Mouse (Mus musculus): ENCODE measurements around the gene Ndfip2.

Gene Ndfip2

DNA sequence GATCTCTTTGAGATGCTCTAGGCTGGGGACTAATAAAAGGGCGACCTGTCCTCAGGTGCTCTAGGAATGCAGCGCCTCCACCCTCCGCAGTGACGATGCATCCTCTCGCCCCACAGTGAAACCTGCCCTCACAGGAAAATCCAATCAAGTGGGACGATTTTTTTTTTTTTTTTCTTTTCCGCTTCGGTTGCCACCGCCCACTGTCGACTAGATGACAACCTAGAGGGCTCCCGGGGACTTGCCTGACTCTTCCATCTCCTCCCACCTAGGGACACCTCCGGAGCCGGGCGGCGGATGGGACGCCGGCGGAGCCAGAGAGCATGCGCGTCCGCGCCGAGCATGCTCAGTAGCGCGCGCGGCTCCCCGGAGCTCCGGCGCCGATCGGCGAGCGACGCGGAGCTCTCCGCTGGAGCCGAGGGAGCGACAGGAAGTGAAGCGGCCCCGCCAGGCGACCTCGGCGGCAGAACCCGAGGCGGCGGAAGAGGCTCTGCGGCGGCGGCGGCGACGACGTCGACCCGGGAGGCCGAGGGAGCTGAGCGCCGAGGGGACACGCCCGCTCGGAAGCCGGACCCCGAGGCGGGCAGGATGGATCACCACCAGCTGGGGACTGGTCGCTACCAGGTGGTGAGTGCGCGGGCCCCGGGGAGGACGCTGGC is at the start of gene Ndfip2:
Gene Ndfip2, plus strand, starts transcription at position 195 of the 656 bp plus-strand sequence.
- peak; percentile 88 for DNase-seq (ENCODE audit: low spot score)

GRCm38 (mm10) chr14:105219525-105220376 is 38.6 kb upstream of the Ndfip2 start:
- DNase-seq (ENCODE audit: low spot score): no peak

DNA sequence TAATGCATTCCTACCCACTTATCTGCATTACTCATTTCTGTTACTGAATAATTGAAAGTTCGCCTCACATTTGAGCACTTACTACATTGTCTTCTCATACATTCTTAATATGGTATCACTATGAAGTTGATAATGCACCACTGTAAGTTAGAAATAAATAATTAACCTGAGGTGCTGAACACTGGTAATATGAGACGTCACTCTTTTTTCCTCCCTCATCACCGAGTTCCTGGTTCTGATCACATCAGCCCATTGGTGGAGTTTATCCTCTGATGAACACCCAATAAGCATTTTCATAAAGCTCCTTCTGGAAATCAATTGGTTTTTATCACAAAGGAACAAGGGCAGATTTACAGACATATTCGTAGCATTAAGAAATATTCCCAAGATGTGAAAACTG is 36.1 kb upstream of the Ndfip2 start:
- no peak for DNase-seq (ENCODE audit: low spot score)

GRCm38 (mm10) chr14:105225790-105226189 is 32.6 kb upstream of the Ndfip2 start:
- DNase-seq (ENCODE audit: low spot score): no peak

GRCm38 (mm10) chr14:105232421-105232820 is 26.0 kb upstream of the Ndfip2 start:
- no peak for DNase-seq (ENCODE audit: low spot score)

- DNase-seq (ENCODE audit: low spot score): no peak
Measured at GRCm38 (mm10) chr14:105236596-105236995, 21.8 kb upstream of the Ndfip2 start.

GRCm38 (mm10) chr14:105237736-105238135 is 20.6 kb upstream of the Ndfip2 start:
- no peak for DNase-seq (ENCODE audit: low spot score)

- DNase-seq (ENCODE audit: low spot score): no peak
Measured at GRCm38 (mm10) chr14:105238450-105239038, 19.8 kb upstream of the Ndfip2 start.

DNA sequence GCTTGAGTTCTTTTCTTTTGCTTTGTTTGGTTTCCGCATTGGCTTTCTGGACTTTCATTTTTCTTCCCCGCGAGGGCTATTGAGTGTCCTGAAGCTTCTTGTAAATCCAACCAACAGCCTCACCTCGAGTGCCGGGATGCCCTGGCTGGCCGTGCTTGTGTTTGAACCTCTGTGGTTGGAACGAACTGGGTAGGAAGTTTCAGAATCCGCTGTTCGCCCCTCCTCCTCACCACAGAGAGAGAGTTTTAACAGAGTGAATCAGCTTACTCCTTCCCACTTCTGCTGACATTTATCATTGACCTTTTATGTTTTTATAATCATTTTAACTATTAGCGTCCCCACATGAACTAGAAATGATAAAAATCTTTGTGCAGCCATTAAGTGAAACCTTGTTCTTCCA is 18.3 kb upstream of the Ndfip2 start:
- no peak for DNase-seq (ENCODE audit: low spot score)

DNA sequence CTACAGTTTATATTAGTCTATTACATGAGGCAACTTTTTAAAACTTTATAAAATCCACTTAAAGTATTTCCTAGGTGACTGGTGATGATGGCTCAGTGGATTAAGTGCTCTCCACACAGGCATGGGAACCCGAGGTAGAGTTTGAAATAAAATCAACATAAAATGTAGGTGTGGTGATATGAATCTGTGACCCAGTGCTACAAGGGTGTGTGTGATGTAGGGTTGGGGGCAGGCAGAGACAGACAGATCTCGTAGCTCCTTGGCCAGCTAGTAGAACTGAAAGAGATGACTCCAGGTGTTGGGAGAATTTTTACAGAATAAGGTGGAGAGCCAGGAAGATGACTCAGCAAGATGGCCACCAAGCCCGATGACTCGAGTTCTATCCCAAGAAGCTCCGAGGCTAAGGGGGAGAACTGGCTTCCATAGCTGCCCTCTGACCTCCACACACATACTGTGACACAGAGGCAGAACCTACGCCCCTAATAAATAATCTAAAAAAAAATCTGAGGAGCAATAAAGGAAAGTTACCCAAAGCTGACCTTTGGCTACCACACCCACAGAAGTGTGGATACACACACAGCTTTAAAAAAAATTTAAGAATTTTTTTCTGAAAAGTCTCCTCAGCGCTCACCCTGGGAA is 14.4 kb upstream of the Ndfip2 start:
- DNase-seq (ENCODE audit: low spot score): no peak

- no peak for DNase-seq (ENCODE audit: low spot score)
Measured at GRCm38 (mm10) chr14:105251038-105251437, 7.3 kb upstream of the Ndfip2 start.

GRCm38 (mm10) chr14:105253304-105253703 is 5.1 kb upstream of the Ndfip2 start:
- no peak for DNase-seq (ENCODE audit: low spot score)

- no peak for DNase-seq (ENCODE audit: low spot score)
Measured at GRCm38 (mm10) chr14:105254401-105254800, 4.0 kb upstream of the Ndfip2 start.

DNA sequence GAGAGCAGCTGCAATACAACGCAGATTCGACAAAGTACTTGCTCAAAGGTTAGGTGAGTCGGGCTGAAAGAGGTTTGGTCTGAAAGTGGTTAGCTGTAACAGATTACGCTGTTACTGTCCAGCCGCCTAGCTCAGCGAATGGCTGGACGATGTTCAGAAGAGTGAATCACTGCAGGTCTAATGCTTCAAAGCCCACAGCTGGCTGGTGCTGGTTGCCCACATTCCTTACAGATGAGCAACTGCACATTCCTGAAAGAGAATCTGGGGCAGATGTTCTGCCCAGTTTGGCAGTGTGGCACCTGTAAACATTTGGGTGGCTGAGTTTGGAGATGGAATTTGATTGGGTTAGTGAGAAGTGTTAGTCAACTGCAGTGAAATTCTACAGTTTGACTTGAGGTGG is 2.8 kb upstream of the Ndfip2 start:
- no peak for DNase-seq (ENCODE audit: low spot score)

DNA sequence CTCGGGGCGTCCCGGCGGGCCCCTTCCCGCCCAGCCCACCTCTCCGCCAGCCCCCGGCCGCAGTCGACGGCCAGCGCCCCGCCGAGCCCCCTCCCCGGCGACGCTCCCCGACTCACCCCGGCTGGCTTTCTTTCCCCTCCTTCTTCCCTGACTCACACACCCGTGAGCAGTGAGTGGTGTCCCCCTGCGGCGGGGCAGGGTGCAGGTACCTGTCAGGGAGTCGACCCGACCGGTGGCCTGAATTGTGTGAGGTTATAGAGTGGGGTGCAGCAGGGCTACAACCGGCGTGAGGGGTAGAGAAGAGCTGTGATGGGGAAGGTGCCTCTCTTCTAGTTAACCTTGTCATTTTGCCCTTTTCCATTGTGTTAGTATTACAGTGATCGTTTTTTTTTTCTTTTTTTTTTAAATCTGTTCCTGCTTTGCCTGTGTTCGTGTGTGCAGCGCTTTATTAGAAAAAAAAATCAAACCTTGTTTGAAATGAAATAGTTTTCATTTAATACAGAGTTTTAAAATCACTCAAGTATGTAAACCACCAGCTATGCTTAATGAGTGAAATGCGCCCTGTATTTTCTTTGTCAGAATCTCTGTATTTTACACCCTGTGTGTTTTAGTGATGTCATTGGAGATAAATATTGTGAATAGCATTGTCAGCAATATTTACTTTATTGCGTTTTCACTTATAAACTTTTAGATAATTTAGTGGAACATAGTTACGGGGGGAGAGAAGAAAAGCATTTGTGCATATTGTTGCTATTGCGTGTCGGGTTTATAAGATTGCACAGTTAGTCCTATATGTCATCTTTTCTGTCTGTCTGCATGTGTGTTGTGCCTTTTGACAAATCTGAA is 885 bp downstream of the Ndfip2 start:
- peak; percentile 41 for DNase-seq (ENCODE audit: low spot score)

DNA sequence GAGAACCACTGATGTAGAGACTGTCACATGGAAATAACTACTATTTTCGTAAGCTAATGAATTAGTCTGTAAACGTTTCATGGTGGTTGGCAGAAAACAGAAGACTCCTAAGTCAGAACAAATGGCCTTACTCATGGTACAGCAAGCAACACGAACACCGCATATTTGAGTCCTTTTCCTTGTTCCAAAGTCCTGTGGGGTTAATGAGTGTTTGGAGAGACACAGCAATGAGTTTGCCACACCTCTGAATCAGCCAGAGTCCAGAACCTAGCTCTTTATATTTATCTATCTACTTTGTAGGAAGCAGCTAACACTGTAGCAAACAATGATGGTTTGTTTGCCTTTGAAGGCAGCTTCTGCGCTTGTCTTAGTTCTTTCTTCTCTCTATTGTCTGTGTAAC is 4.5 kb downstream of the Ndfip2 start:
- no peak for DNase-seq (ENCODE audit: low spot score)

DNA sequence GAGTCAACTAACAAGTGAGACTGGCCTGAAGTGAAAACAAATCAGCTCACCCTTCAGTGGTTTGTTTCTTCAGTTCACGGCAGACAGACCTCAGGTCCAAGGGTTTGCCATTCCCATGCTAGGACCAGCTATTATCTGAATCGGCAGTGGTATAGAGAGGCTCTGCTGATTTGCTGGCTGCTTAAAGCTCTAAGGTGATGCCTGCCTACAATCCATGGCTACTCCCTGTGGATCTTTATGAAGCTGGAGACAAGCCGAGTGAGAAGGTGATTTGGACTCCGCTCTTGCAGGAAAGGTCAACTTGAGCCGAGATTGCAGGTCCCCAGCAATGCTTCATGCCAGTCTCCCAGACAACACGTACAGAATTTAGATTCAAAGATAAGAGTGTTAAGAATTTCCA is 8.7 kb downstream of the Ndfip2 start:
- no peak for DNase-seq (ENCODE audit: low spot score)

- no peak for DNase-seq (ENCODE audit: low spot score)
Measured at GRCm38 (mm10) chr14:105272030-105272429, 13.7 kb downstream of the Ndfip2 start.

GRCm38 (mm10) chr14:105272539-105272938 is 14.2 kb downstream of the Ndfip2 start:
- no peak for DNase-seq (ENCODE audit: low spot score)

DNA sequence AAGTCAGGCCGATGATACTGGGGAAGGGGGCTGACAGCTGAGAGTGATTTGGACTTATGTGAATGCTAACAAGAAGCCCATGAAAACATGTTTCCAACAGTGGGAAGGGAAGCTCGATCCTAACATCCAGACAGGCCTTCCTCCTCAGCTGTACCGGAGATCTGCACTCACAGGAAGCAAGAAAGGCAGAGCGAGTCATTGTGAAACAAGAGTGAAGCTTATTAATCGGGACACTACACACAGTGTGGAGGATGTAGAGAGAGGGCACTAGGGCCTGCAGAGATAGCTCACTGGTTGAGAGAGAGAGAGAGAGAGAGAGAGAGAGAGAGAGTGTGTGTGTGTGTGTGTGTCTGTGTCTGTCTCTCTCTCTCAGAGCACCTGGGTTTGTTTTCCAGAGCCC is 16.8 kb downstream of the Ndfip2 start:
- DNase-seq (ENCODE audit: low spot score): no peak

DNA sequence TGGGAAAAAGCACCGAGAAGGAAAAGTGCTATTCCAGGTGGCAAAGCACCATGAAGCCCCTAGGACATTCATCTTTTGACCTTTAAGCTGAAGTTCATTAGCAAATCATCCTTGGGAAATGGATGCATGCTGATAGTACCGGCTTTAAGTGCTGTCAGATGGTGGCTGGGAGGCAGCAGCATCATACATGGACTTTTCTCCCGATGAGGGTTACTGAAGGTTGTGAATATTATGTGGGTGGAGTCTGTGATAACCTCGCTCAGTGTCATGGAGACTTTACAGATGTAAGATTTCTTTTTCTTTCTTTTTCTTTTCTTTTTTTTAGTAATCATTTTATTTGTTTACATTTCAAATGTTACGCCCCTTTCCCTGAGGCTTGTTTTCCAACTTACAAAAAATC is 18.9 kb downstream of the Ndfip2 start:
- no peak for DNase-seq (ENCODE audit: low spot score)

DNA sequence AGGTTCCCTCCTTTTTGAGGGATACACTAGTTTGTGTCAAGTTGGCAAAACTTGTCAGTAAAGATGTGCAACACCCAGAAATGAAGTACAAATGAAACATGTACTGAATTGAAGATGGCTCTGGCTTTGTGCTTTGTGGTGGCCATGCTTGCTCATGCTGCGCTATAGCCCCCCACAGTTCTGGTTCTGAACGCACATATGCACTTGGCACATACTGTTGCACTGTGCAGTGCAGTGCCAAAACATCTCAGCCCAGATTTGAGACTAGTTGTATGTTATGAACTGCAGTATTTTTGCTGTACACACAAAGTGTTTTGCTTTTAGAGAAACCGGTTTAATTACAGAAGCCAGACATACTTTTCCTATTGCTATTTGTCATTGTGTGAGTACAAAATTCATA is 25.7 kb downstream of the Ndfip2 start:
- no peak for DNase-seq (ENCODE audit: low spot score)
